Mouse (Mus musculus): ENCODE data around the gene Ifne. TPM values are rescaled to one million over a fixed set of nuclear protein-coding genes. Genes with fewer than 3 reads are reported as not detected.

Ifne gene
- polyA plus RNA-seq (2017; shearing (Covaris generic)), result not detected

DNA sequence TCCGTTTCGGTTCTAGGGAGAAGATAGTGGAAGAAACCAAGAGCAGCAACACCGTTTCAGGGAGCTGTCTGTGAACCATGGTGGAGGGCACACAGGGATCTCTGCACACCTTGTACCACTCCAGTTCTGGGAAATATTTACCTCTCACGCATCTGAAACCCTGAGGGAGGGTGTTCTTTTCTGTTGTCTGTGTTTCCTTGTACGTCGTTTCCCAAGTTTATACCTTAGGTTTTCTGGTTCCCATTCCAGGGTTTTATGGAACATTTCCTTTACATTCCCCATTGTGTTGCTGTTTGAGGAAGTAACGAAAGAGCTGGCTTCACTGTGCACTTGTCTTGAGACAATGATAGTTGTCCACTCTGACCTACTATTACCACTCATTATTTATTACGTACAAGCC lies at the start of gene Ifne:
Gene Ifne (minus strand): TSS at position 101 of the 400 bp plus-strand sequence.

DNA sequence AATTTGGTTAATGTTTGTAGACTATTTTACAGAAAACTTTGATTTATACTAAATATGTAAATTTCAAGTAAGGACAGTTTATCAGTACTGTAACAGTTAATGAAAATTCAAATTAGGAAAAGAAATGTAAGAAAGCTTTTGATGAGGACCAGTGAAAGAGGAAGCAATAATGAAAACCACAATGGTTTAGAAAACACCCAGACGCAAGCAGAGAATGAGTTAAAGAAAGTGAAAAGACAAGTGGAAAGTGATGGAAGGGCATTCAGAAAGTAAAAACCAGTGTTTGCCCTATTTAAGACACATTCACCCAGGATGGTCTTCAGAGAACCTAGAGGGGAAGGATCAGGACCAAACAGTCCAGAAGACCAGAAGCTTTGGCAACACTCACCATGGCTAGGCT lies 30.3 kb downstream of the Ifne start, which contains the start of gene Ifna1:
Gene Ifna1 (plus strand): TSS at position 390 of the 400 bp plus-strand sequence.

DNA sequence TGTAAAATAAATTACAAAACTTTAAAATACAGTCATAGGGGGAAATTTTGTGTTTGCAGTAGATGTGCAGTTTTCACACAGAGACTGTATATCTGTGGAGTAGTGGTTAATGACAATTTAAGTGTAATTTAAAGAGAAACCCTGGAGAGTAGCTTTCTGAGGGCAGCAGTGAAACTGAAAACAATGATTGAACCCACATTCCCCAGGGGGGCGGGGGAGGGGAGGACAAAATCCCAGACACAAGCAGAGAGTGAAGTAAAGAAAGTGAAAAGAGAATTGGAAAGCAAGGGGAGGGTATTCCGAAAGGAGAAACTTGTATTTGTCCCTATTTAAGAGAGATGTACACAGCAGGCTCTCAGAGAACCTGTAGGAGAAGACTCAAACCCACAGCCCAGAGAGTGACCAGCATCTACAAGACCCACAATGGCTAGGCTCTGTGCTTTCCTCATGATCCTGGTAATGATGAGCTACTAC lies 38.5 kb downstream of the Ifne start, which contains the start of gene Ifna4:
Gene Ifna4 (plus strand): TSS at position 424 of the 474 bp plus-strand sequence.

DNA sequence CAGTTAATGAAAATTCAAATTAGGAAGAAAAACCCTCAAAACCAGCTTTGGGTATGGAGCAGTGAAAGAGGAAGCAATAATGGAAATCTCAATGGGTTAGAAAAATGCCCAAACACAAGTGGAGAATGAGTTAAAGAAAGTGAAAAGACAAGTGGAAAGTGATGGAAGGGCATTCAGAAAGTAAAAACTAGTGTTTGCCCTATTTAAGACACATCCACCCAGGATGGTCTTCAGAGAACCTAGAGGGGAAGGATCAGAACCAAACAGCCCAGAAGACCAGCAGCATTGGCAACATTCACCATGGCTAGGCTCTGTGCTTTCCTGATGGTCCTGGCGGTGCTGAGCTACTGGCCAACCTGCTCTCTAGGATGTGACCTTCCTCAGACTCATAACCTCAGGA lies 44.8 kb downstream of the Ifne start, which contains the start of gene Ifna5:
Gene Ifna5 (plus strand): TSS at position 301 of the 400 bp plus-strand sequence.

Other genes starting within 250 kb of the Ifne start
- not detected for gene C87499, start 245.8 kb downstream of the Ifne start, polyA plus RNA-seq (2017; shearing (Covaris generic))
- gene Ifna13, start 235.7 kb downstream of the Ifne start, polyA plus RNA-seq (2017; shearing (Covaris generic)), result not detected
- gene Ifna16, start 203.3 kb downstream of the Ifne start, polyA plus RNA-seq (2017; shearing (Covaris generic)), result not detected
- not detected for gene Ifna2, start 196.3 kb downstream of the Ifne start, polyA plus RNA-seq (2017; shearing (Covaris generic))
- gene Ifnab, start 188.8 kb downstream of the Ifne start, polyA plus RNA-seq (2017; shearing (Covaris generic)), result not detected
- 0.32 TPM for gene Gm26566, start 158.4 kb downstream of the Ifne start, polyA plus RNA-seq (2017; shearing (Covaris generic))
- gene Klhl9, start 157.7 kb downstream of the Ifne start, polyA plus RNA-seq (2017; shearing (Covaris generic)), result 26.9 TPM
- gene Gm13271, start 125.3 kb downstream of the Ifne start, polyA plus RNA-seq (2017; shearing (Covaris generic)), result not detected
- 0.97 TPM for gene Gm13283, start 120.1 kb downstream of the Ifne start, polyA plus RNA-seq (2017; shearing (Covaris generic))
- gene Gm13290, start 106.4 kb downstream of the Ifne start, polyA plus RNA-seq (2017; shearing (Covaris generic)), result 0.35 TPM
- gene Gm13289, start 103.3 kb downstream of the Ifne start, polyA plus RNA-seq (2017; shearing (Covaris generic)), result not detected
- gene Gm13272, start 100.4 kb downstream of the Ifne start, polyA plus RNA-seq (2017; shearing (Covaris generic)), result not detected
- 0.68 TPM for gene Ifnz, start 98.1 kb downstream of the Ifne start, polyA plus RNA-seq (2017; shearing (Covaris generic))
- not detected for gene Gm13276, start 94.5 kb downstream of the Ifne start, polyA plus RNA-seq (2017; shearing (Covaris generic))
- gene Gm13277, start 91.6 kb downstream of the Ifne start, polyA plus RNA-seq (2017; shearing (Covaris generic)), result not detected
- not detected for gene Gm13278, start 88.7 kb downstream of the Ifne start, polyA plus RNA-seq (2017; shearing (Covaris generic))
- gene Gm13275, start 85.7 kb downstream of the Ifne start, polyA plus RNA-seq (2017; shearing (Covaris generic)), result not detected
- not detected for gene Gm13279, start 82.8 kb downstream of the Ifne start, polyA plus RNA-seq (2017; shearing (Covaris generic))
- gene Gm13285, start 80.5 kb downstream of the Ifne start, polyA plus RNA-seq (2017; shearing (Covaris generic)), result 1.1 TPM
- gene Gm13287, start 76.9 kb downstream of the Ifne start, polyA plus RNA-seq (2017; shearing (Covaris generic)), result not detected
- not detected for gene Gm13288, start 74.7 kb downstream of the Ifne start, polyA plus RNA-seq (2017; shearing (Covaris generic))
- not detected for gene Ifna7, start 64.0 kb downstream of the Ifne start, polyA plus RNA-seq (2017; shearing (Covaris generic))
- not detected for gene Ifna11, start 60.2 kb downstream of the Ifne start, polyA plus RNA-seq (2017; shearing (Covaris generic))
- gene Ifna6, start 52.8 kb downstream of the Ifne start, polyA plus RNA-seq (2017; shearing (Covaris generic)), result not detected
- not detected for gene Ifna5, start 44.7 kb downstream of the Ifne start, polyA plus RNA-seq (2017; shearing (Covaris generic))
- not detected for gene Ifna4, start 38.3 kb downstream of the Ifne start, polyA plus RNA-seq (2017; shearing (Covaris generic))
- gene Ifna1, start 30.1 kb downstream of the Ifne start, polyA plus RNA-seq (2017; shearing (Covaris generic)), result not detected